Mouse (Mus musculus) heart, postnatal 0 days (tissue): Measurements from ENCODE around the gene Scrt2.

Experiments
- CTCF ChIP-seq: IDR thresholded peaks from 2 replicates; pipeline ENCODE4 v1.5.1; 2016; ENCODE audit warnings: antibody characterized with exemption, control low read depth, low read depth
- EP300 ChIP-seq: IDR thresholded peaks from 2 replicates; pipeline ENCODE4 v1.6.1; 2016; ENCODE audit warnings: antibody characterized with exemption, low read depth

DNA sequence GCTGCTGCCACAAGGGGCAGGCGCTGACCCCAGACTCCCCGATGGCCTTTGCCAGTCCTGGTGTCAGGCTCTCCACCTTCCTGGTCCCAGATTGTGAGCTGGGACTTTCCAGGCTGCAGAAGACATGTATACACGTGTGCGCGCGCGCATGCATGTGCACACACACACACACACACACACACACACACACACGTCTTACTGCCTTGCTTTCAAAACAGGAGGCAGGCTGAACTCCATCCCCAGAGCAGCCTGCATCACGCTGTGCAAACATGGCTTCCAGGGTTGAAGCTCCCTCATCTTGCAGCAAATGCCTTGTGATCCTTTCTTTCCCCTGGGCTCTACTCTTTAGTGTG is 11.9 kb upstream of the Scrt2 start:
- TF ChIP-seq CTCF (no peak), EP300 (no peak)
